Mouse (Mus musculus) stomach, embryonic 15.5 days (tissue): ENCODE data around the gene Tcl1b2. TPM values are rescaled to one million over a fixed set of nuclear protein-coding genes. Genes with fewer than 3 reads are reported as not detected.
"Not testable (repeated sequence)": the region's sequence is repeated elsewhere in the genome, so short reads cannot be mapped to it uniquely, and the experiment has no call there.

Experiments used
- ATAC-seq: fragments of 200-750 bp; cut with Nextera tagmentation; 2 replicates; pipeline ENCODE4 v1.8.0; 2017; ENCODE audit warnings: low read depth, moderate number of reproducible peaks, moderate TSS enrichment; ENCODE audit not compliant: insufficient read depth, low FRiP score
- H3K27ac ChIP-seq: fragments of 300-500 bp; sonication (generic); 2 replicates; pipeline ENCODE4 v1.5.1; 2015; ENCODE audit warnings: mild to moderate bottlenecking, inconsistent platforms
- H3K27me3 ChIP-seq: fragments of 300-500 bp; sonication (generic); replicated peaks from 2 replicates; pipeline ENCODE4 v1.6.1; 2015; ENCODE audit warnings: inconsistent platforms
- H3K36me3 ChIP-seq: fragments of 300-500 bp; sonication (generic); 2 replicates; pipeline ENCODE4 v1.6.1; 2015; ENCODE audit warnings: inconsistent platforms
- H3K4me1 ChIP-seq: fragments of 300-500 bp; sonication (generic); 2 replicates; pipeline ENCODE4 v1.6.1; 2015; ENCODE audit warnings: inconsistent platforms
- H3K4me2 ChIP-seq: fragments of 300-500 bp; sonication (generic); 2 replicates; pipeline ENCODE4 v1.6.1; 2015; ENCODE audit warnings: mild to moderate bottlenecking, inconsistent platforms
- H3K4me3 ChIP-seq: fragments of 300-500 bp; sonication (generic); replicated peaks from 2 replicates; pipeline ENCODE4 v1.5.1; 2015; ENCODE audit warnings: inconsistent platforms
- H3K9ac ChIP-seq: fragments of 300-500 bp; sonication (generic); 2 replicates; pipeline ENCODE4 v1.6.1; 2015; ENCODE audit warnings: inconsistent platforms
- H3K9me3 ChIP-seq: fragments of 300-500 bp; sonication (generic); 2 replicates; pipeline ENCODE4 v1.6.1; 2016; ENCODE audit warnings: inconsistent platforms
- WGBS: fragments of 180-500 bp; shearing (Covaris S2); methylation state at CpG from one replicate; pipeline ENCODE4 v1.1.7; 2015; 5-methylcytosine and 5-hydroxymethylcytosine counted together
- polyA plus RNA-seq: library from polyadenylated mRNA; unstranded; fragments of >200 nt; fragmentation: Nextera tagmentation; extraction: Ambion mirVana; gene quantifications from 2 replicates; pipeline ENCODE4 v1.2.1, GENCODE M21; 2015

The Tcl1b2 gene
- polyA plus RNA-seq, 1 experiment from 2014 or later = not detected

DNA sequence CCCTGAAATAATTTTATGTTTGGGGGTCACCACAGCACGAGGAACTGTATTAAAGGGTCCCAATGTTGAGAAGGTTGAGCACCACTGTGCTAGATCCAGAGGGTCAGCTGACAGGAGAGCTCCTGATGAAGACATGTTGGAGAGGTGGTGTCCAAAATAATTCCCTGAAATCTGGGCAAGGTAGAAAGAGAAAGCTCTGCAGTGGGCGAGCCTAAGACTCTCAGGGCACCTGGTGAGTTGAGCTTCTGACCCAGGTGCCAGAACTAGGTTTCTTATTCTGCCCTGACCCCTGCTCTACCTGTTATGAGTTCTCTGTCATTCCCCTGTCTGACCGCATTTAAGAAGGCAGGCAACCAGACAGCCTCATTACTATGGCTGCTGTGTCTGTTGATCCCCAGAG, 30.2 kb downstream of the Tcl1b2 start, which contains the start of gene Tcl1b5:
TSS of gene Tcl1b5 (plus strand) at position 301 of the 400 bp plus-strand sequence.
- not testable (repeated sequence) for H3K4me1 ChIP-seq, H3K9ac ChIP-seq, H3K4me3 ChIP-seq, H3K9me3 ChIP-seq, ATAC-seq, H3K36me3 ChIP-seq, H3K27me3 ChIP-seq, H3K27ac ChIP-seq, H3K4me2 ChIP-seq
- 50% methylated on average over 3 of the region's 3 CpGs for WGBS

DNA sequence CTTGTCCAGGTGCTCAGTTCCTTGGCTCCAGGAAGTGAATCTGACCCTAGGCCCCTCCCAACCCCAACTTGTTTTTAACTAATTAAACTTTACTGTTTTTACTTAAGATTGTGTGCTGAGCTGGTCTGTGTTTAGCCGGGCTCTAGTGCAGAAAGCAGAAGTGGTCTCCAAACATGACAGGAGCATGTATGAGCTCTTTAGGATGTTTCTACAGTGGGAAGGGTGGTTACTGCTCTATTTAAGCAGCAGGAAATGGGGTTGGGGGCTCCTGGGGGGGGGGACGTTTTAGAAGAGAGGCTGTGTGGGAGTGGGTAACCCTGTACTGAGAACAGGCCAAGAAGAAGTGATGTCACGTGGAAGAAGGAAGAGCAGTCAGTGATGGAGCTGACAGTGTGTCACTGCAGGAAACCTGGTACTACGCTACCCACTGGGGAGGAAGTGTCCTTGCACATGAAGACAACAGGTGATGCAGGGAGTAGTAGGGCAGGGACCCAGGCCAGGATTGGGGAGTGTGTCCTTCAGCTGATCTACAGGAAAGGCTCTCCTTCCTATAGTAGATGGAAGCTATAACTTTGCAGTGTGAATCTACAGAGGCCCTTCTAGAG, 35.3 kb downstream of the Tcl1b2 start:
- not testable (repeated sequence) for H3K36me3 ChIP-seq, H3K4me3 ChIP-seq, H3K4me1 ChIP-seq, H3K9ac ChIP-seq, H3K9me3 ChIP-seq, ATAC-seq, H3K27ac ChIP-seq, H3K27me3 ChIP-seq, H3K4me2 ChIP-seq
- WGBS = 73% methylated on average over 4 of the region's 4 CpGs

GRCm38 (mm10) chr12:105188980-105189379, 43.2 kb downstream of the Tcl1b2 start:
- not testable (repeated sequence) for H3K9me3 ChIP-seq, H3K9ac ChIP-seq, H3K27ac ChIP-seq, H3K36me3 ChIP-seq, H3K4me2 ChIP-seq, H3K4me3 ChIP-seq, H3K4me1 ChIP-seq, H3K27me3 ChIP-seq, ATAC-seq
- 48% methylated on average over 2 of the region's 2 CpGs for WGBS

DNA sequence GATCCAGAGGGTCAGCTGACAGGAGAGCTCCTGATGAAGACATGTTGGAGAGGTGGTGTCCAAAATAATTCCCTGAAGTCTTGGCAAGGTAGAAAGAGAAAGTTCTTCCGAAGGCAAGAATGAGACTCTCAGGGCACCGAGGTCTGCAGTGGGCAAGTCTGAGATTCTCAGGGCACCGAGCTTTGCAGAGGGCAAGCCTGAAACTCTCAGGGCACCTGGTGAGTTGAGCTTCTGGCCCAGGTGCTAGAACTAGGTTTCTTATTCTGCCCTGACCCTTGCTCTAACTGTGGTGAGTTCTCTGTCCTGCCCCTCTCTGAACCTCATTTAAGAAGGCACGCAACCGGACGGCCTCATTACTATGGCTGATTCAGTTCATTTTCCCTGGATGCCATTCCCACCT, 44.9 kb downstream of the Tcl1b2 start, which contains the start of gene Tcl1b3:
TSS of gene Tcl1b3 (plus strand) at position 301 of the 400 bp plus-strand sequence.
- not testable (repeated sequence) for H3K36me3 ChIP-seq, H3K4me2 ChIP-seq, H3K4me1 ChIP-seq, H3K9me3 ChIP-seq, ATAC-seq, H3K4me3 ChIP-seq, H3K27ac ChIP-seq, H3K27me3 ChIP-seq, H3K9ac ChIP-seq
- 88% methylated on average over 6 of the region's 6 CpGs for WGBS

DNA sequence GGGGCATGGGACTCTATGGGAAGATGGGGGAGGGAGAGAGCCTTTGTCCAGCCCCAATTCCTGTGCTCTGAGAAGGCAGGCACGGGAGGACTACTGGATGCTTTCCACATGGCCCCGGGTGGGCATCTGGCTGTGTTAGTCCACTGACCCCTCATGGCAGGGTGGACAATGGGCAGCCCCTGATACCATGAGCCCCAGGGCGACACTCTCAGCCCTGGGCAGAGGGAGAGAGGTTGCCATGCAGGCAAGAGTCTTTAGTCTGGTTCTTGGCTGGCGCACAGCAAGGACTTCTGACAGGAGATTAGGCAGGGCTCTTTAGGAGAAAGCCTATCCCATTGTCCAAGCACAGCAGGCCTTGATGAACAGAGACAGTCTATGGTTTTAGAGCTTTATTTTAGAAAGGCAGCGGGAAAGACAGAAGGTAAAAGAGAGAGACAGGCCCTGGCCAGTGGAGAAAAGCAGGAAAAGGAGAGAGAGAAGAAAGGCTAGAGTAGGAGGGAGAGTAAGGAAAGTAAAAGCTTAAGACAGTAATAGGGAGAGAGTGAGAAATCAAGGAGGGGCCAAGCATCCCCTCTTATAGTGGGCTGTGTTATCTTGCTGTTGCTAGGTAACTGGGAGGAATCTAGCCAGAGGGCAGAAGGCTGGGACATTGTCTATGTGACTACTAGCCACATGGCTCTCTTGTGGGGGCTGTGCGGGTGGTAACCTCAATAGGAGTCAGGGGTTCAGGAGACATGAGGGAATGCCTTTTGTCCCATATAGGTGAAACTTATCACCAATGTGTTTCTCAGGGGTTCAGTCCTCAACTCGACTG, 54.1 kb downstream of the Tcl1b2 start:
- not testable (repeated sequence) for H3K27ac ChIP-seq, H3K9ac ChIP-seq, H3K9me3 ChIP-seq, H3K27me3 ChIP-seq, H3K4me2 ChIP-seq, ATAC-seq, H3K4me1 ChIP-seq, H3K36me3 ChIP-seq, H3K4me3 ChIP-seq
- 68% methylated on average over 7 of the region's 7 CpGs for WGBS

GRCm38 (mm10) chr12:105201657-105202056, 55.8 kb downstream of the Tcl1b2 start, which contains the start of gene Tcl1b4:
Gene Tcl1b4, plus strand, starts transcription at chr12:105201957.
- H3K4me1 ChIP-seq, H3K4me3 ChIP-seq, ATAC-seq, H3K27ac ChIP-seq, H3K27me3 ChIP-seq, H3K9ac ChIP-seq, H3K36me3 ChIP-seq, H3K4me2 ChIP-seq, H3K9me3 ChIP-seq: not testable (repeated sequence)
- 88% methylated on average over 1 of the region's 1 CpGs for WGBS

Other genes with a start within 250 kb of the Tcl1b2 start
- 0.70 and 0.99 TPM in 2 replicates for gene Syne3, start 136.2 kb upstream of the Tcl1b2 start, polyA plus RNA-seq
- gene Glrx5, start 113.3 kb upstream of the Tcl1b2 start, polyA plus RNA-seq = 159 and 193 TPM in 2 replicates
- gene Tcl1b1, start 13.7 kb downstream of the Tcl1b2 start, polyA plus RNA-seq = not detected in 2 replicates
- gene Tcl1b5, start 30.3 kb downstream of the Tcl1b2 start, polyA plus RNA-seq = not detected in 2 replicates
- not detected in 2 replicates for gene Tcl1b3, start 45.0 kb downstream of the Tcl1b2 start, polyA plus RNA-seq
- not detected in 2 replicates for gene Tcl1b4, start 55.9 kb downstream of the Tcl1b2 start, polyA plus RNA-seq
- not detected in 2 replicates for gene Tcl1, start 76.8 kb downstream of the Tcl1b2 start, polyA plus RNA-seq
- 0.13 TPM in 2 replicates for gene Tunar, start 187.9 kb downstream of the Tcl1b2 start, polyA plus RNA-seq